Mouse (Mus musculus) cerebellum, adult 18-20 months (tissue): ENCODE data around the gene Mex3b.
A peak's percentile ranks its signal among the peaks of the same experiment; 100 is the strongest.

ENCODE experiments used
- DNase-seq, 2 experiments: peaks; one replicate each; pipeline ENCODE4 v3.0.0; 2021

Gene Mex3b

DNA sequence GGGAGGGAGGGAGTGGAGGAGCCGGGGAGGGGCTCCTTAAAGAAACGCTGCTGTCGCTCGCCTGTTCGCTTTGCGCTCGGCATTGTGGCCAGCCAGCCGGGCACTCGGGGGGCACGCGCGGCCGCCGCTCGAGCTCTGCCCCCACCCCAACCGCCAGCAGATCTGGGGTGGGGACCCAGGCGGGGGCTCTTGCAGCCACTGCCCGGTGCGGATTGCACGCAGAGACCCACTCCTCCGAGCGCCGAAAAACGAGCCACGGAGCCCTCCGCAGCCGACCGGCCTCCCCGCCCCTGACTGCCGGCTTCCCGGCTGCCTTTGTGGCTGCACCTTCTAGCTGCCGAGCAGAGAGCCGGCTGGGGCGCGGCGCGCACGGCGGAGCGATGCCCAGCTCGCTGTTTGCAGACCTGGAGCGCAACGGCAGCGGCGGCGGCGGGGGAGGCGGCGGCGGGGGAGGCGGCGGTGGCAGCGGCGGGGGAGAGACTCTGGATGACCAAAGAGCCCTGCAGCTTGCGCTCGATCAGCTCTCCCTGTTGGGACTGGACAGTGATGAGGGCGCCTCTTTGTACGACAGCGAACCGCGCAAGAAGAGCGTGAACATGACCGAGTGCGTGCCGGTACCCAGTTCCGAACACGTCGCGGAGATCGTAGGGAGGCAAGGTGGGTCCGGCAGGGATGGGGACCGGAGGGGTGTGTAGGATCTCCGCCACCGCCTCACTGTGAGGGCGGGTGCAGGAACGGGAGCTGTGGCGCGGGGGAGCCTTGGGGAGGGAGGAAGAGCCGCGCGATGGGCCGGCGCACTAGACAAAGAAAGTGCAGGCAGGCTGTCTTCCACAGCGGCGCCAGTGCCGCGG is at the start of gene Mex3b:
TSS of gene Mex3b (plus strand) at position 63 of the 851 bp plus-strand sequence.
- peak; percentile 72 to 73 for DNase-seq

DNA sequence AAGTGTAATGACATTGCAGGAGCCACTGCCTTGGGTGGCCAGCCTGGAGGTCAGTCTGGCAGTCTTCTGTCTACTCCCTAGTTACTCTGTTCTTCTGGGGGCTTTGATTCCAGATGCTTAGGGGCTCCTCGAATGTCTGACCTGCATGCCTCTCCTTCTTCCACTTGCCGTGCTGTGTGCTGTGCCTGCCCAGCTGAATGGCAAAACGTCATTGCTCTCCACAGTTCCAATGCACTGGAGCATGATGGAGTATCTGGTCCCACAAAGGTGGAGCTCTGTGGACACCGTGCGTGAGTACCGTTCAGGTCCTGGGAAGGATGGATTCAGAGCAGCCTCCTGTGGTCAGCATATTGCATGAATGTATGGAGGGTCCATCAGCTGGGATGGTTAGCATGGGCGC is 47.6 kb upstream of the Mex3b start:
- DNase-seq: no peak

DNA sequence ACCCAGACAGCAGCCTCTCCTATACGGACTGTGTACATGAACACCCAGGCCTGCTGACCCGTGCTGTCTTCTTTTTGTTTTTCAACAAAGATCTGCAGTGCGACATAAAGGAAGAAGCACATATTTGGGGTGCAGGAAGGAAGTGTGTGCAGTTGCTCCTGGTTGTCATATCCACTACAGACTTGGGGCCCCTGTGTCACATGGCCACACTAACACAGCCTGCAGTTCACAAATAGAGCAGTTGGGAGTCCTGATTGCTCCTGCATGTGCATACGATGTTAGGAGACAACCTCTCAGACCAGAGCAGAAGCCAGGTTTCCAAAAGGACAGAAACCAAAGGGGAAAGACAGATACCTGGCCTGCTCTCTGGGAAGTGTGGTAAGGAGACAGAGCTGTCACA is 46.5 kb upstream of the Mex3b start:
- DNase-seq: no peak

DNA sequence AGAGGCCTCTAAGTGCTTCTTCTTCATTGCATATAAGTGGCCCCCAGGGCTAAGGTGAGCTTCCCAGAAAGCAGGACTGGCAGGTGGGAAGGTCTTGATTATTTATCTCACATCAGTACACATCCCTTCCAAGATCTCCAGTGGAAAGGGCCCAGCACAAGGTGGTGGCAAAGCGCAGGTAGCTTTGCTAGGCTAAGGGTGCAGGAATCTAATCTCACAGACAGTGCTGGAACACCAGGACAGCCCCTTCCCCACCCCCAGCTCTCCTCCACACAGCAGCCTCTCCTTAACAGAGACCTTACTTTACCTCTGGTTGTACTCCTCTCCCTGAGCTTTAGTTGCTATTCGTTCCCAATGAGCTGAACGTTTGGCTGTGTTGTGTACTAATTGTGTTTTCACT is 45.6 kb upstream of the Mex3b start:
- DNase-seq: no peak

DNA sequence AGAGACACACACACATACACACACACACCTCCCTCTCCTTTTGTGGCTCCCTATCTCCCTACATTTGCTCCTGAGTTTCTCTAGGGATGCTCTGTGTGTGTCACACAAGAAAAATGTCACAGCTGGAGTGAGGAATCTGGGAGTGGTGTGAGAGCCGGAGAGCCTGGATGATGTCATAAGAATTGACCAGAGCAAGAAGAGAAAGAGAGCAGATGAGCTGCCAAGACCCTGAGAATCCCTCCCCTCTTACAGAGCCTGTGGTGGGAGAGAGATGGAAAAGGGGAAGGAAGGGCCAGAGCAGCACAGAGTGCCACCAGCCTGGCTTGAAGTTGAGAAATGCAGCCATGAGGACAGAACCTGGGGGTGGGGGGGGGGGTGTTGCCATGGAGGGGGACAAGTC is 44.6 kb upstream of the Mex3b start:
- DNase-seq: no peak

DNA sequence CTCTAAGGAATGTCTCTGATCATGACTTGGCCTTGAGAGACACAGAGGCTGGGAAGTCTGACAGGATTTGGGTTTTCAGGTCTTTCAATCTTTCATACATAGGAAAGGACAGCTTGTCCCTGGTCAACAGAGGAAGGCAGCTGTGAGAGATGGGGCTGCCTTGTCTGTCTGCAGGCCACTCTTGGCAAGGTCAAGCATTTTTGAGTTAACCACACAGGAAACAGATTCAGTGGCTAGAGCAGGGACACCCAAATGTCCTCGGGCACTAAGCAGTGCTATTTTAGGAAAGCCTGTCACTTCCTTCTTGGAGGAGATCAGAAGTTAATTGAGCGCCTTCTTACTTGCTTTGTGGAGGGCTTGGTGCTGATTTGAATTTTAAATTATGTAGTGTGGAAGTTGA is 38.9 kb upstream of the Mex3b start:
- no peak for DNase-seq

DNA sequence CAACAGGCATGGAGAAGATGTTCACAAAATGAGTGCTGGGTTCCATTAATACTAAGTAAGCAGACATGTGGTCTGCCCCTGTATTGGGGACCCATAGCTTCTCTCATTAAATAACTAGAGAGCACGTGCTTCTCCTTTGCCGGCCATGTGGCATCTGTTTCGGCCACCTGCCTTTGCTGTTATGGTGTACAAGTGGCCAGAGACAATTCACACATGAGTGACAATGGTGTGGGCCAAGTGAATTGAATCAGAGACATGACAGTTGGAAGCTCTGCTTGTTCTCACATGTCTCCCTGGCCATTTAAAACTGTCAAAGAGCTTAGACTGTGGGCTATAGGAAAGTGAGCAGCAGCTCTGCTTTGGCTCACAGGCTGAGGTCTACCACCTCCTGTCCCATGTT is 37.6 kb upstream of the Mex3b start:
- no peak for DNase-seq

DNA sequence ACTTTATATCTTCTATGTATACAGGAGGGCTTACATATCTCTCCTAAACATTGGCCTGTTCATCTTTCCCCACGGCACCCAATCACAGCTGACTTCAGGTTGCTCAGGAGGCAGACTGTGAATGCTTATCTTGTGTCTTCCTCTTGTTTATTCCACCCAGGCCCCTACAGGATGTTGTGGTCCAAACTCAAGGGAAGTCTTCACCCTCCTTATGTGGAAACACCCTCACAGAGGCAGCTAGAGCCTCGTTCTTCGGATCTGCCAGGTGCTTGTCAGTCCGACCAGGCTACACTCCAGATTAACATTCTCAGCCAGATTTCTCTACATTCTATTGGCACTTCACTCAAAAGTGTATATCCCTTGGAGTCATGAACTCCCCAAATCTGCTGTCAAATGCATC is 32.7 kb upstream of the Mex3b start:
- no peak for DNase-seq

DNA sequence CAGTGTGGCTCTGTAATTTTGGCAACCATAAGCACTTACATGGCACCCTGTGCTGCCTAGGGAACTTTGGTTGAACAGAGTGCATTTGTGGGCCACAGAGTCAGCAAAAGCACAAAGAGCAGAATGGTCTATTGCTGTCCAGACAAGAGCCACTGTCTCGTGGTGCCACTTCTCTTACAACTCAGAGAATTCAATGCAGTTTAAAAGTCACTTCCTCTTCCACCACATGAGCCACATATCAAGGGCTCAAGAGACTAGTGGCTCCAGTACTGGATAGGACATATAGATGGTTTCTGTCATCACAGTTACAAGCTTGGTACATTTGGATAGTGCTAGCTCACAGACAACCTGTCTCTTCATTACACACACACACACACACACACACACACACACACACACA is 28.7 kb upstream of the Mex3b start:
- no peak for DNase-seq

DNA sequence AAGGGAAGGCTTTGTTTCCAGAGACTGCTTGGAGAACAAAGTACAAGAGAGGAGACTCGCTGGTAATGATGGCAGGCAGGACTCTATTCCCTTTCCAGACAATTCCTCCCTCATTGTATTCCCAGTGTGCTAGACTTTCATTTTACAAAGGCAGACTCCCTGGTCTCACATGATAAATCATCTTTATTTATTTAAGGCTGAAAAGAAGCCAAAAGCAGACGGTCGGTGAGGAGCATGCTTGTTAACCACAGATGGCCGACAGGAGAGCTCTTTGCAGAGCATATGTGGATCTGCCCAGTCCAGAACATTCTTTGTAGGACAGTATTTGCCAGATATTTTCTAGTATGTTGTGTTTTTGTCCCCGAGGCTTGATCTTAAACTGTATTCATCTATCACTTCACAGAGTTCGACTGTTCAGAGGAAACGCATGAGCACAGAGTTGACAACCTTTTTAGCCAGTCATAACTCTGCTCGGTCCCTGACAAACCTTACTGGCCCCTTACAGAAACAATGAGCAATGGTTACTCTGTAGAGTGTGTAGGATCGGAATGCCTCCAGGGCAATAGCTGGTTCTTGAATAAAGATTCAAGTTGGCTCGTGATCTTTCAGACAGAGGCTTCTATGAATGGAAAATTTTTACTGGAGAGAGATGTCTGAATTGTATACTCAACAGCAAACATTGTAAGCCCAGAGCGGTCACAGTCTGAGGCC is 28.0 kb upstream of the Mex3b start:
- no peak for DNase-seq

DNA sequence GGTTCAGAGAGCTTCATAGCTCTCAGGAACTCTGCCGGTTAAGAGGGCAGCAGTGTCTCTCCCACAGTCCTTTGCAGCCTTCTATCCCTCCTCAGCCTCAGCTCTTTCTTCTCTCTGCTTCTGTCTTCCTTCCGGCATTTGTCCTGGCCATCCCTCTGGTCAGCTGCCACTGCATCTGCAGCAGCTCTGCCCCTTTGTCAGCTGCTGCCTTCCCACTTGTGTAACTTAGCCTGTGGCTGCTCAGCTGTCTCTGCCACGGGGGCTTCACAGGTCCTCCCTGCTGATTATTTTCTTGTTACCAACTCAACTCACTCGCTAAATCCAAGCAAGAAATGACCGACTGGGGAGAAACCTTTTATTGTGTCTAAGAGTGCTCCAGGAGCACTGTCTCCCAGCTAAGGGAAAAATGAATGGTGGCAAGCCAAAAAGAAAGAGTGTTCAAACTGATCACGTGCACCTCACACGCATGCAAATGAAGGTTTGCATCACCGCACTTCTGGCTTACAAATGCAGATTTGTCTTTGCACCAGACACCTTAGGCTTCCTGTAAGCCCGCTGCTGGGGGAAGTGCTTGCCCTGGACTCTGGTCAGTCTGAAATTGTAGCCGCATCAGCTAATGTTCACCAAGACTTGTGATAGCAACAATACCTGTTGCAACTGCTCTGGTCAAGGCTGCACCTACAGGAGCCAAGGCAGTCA is 24.8 kb upstream of the Mex3b start:
- no peak for DNase-seq

DNA sequence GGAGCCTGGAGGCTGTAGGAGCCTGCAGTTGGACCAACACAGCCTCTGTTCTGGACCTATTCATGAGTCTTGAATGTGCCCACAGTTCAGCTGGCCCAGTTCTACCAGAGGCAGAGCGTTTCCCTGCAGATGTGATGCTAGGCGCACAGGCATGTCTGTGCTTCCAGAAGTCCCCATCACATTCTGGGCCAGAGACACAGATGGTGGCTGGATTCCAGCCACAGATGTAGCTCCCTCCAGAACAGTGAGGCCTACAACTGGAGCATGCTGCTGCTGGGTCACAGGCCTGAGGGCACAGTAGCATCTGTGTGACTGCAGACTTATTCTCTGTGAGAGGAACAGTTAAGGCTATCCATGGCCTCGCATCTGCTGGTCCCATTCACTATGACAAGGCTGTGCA is 16.4 kb upstream of the Mex3b start:
- no peak for DNase-seq

DNA sequence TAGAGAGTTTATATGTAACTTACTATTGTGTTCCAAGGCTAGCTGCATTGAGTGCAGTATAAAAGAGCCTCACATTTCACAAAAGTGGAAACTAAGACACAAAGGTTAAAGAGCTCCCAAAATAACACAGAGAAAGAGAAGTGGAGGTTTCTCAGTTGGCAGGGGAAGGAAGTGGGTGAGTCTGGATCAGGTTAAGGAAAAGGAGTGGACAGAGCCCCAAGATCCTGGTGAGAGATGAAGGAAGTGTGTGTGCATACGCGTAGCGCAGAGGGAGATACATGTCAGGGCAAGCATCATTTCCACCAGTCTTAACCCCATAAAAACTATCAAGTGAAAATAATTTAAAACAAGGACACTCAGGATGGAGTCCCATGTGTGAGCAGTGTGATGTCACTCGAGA is 15.5 kb upstream of the Mex3b start:
- DNase-seq: no peak

DNA sequence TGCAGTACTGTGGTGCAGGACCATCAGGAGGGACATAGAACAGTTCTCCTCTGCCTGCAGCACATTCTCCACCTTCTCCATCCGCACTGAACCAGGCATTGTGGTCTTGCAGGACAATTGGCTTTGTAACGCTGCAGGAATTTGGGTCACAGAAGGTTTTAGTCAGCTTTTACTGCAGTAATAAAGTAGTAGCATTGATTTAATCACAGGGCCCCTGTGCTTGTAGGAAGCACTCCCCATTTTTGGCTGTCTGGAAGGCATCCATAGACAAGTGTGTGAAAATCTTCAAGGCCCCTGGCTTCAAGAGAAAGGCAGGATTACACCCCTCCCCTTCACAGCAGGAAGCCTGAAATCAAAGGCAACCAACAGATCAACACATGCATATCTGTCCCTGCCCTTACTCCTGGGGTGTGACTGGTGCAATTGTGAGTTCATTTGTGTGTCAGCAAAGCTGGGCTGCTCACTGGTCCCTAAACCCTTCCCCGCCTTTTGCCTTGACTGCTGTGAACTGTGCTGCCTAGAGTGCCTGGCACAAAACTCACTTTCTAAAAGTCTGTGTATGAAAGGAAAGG is 12.9 kb upstream of the Mex3b start:
- DNase-seq: no peak

DNA sequence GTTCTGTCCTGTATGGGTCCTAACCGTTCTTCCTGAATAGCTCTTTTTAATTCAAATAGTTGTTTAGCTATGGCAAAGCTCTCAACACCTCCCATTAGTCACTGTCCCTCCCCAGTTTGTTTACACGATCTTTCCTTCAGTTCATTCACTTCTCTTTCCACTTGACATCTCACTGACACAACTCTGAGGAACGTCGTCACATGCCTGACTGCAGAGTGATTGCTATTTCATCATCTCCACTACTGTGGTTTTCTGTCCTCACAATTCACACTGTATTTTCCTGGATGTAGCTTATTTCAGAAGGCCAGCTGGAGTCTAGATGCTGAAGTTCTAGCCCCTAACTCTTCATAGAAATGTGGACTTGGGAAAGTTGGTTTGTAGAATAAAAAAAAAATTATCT is 8.5 kb upstream of the Mex3b start:
- DNase-seq: no peak

DNA sequence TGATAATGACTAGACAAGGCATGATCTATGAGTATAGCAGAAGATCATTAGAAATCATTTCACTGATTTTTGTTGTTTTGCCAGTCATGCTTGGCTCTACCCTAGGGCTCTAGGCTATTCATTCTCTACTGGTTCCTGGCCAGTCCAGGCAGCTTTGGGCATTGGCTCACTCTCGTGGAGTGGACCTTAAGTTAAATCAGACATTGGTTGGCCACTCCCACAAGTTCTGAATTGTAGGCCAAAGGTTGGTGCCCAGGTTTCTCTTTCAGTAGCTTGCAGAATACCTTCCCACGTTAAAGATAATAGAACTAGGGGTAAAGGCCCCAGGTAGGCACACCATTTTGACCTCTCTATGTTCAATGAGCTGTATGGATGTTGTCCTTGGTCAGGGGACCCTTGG is 6.5 kb upstream of the Mex3b start:
- DNase-seq: no peak

DNA sequence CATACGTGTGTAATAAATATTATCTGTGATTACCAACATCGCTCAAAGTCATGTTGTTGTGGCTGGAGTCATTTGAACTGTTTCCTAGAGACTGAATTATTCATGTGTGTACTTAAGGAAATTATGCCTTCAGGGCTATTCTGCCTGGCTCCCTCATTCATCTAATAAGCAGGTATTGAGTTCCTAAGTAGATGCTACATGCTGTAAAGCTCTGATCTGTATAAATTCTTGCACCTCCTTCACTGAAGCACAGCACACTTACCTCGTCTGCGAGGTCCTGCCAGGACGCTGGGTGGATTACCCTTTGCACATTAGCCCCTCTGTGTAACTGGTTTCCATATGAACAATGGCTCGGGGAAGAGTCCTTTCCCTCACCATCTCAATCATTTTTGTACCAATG is 3.8 kb upstream of the Mex3b start:
- DNase-seq: no peak

DNA sequence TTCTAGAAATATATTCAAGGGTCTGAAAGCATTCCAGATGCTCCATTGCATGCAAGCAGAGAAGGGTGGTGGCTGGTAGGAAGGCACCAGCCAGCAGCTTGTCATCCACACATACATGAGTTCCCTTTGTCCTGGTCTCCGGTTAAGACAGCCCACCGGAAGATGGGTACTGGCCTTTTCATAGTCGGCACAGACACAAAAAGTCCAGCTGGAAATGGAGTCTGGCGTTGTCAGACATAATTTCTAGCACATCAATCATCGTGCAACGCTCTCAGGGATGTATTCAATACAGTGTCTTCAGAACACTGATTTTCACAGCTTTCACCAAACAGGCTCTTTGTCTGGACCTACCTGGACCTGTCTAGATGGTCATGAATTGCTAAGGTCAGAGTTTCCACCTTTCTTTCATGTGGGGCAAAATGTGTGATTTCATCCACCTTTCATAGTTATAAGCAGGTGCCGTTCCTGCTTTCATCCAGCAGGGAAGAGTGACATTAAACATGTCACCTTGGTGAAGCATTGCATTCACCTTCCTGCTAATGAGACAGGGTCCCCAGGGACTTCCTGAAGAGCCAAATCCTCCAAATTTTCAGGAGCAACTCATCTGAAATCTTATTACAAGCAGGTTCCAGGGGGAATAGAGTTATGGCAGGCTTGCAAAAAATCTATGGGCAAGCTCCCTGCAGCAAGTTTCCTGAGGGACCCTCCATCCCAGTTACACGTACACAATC is 2.7 kb upstream of the Mex3b start:
- peak in 1 of 2 experiments; percentile 16 for DNase-seq

DNA sequence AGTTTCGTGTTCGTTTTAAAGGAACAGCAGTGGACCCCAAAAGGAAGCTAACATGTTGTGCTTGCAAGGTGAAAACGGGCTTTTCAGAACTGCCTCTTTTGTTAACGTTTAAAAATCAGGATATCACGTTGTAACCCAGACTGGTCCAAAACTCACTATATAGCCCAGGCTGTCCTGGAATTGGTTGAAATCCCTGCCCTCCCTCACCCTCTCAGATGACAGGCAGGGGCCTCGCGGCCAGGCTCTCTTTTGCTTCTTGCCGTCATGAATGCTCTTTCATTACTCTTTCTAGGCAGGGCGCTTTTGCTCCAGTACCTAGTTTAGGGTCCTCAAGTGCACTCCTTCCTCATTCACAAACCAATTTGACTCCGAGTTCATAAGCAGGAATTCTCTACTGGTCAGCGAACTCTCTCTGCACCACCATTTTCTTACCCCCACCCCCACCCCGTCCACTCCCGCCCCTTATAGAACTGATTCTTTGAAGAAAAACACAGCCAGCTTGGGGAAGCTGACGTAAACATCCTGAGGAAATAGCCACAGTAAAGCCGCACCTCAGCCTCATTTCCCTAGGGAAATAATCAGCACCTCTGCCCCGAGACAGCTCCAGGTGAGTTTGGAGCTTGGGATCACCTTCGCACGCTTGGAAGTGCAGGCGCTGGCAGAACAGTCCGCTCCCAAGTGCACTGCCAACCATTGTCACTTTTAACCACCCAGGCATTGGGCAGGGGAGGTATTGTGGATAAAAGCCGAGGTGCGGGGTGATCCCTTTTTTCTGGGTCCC is 2.0 kb upstream of the Mex3b start:
- DNase-seq: peak; percentile 15 to 33

DNA sequence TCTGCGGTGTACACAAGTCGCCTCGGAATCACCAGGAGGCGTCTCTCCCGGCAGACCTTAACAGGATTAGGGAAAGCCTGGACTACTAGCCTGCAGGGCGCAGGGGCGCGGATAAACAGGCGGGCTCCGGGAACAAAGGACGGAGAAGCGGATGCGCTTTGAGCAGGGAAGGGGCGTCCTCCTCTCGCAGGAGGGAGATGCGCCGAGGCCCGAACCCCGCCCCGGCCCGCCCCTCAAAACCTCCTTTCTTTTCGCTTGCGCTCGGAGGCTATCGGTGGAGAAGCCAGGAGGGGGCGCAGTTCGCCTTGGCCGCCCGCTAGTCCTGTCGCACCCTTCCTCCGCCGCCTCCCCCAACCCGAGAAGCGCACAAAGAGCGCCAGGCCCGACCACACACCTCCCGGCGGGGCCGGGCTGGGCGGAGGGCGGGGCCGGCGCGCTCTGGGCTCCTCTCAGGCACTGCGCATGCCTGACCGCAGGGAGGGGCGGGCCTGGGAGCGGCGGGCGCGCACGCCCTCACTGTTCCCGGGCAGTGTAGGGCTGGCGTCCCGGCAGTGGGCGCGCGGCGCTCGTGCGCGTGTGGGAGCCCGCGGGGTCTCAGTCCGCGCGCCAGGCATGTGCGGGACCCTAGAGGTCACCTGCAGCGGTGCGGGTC is 1.2 kb upstream of the Mex3b start:
- DNase-seq: peak; percentile 99 to 100

DNA sequence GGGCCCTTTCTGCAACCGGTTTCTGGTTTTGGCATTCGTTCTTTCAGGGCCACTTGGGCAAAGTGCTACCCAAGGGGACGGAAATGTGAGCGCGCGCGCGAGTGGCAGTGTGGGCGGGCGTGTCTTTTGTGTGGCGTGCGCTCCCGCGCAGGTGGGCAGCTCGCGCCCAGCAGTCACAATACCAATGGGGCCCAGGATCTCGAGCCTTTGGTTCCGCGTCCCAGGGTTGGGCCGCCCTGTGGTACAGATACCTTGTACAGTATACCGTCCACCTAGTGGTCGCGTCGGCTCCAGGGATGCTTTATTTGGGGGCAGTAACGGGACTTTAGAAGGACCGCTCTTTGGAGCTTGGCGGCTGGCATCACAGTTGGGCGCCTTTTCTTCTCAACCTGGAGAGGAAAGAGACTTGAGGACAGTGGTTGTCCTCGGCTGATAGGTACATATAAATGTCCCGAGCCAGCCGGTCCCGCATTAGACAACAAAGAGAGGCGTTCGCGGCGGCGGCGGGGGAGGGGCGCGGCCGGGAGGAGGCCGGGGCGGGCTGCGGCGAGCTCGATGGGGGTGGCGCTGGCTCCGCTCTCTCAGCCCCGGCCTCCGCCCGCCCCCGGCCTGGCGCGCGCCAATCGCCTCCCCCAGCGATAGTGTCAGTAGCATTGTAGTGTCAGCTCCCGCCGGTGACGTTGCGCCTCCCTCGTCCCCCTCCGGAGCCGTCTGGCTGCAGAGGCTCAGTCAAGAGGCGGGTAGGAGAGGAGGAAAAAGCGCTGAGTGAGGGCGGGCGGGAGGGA is 455 bp upstream of the Mex3b start:
- DNase-seq: peak; percentile 93 to 98
